Mouse (Mus musculus): Measurements from ENCODE around the gene Dnase1l3. TPM values are rescaled to one million over a fixed set of nuclear protein-coding genes. Genes with fewer than 3 reads are reported as not detected.
A peak's percentile ranks its signal among the peaks of the same experiment; 100 is the strongest.

Dnase1l3 gene
- polyA plus RNA-seq, 1 experiment = not detected

GRCm38 (mm10) chr14:7923635-7924034 is 70.7 kb downstream of the Dnase1l3 start:
- TF ChIP-seq FLI1 (IDR thresholded peaks at IDR 0.05; ENCODE audit: low read length) (no peak), GATA1 (IDR thresholded peaks at IDR 0.05; ENCODE audit: borderline replicate concordance, low read length) (no peak)
- Histone ChIP-seq H3K36me3 (replicated peaks; ENCODE audit: low read length) (peaks cover 22% of the 10 kb centered on the region), H3K9me3 (peaks cover 5% of the 10 kb centered on the region), H3K4me3 (replicated peaks) (no peak overlapping the region), H3K27me3 (replicated peaks) (no peaks in the 10 kb centered on the region), H3K4me1 (peaks cover 30% of the 10 kb centered on the region)

GRCm38 (mm10) chr14:7921459-7921858 is 72.9 kb downstream of the Dnase1l3 start:
- peaks cover 18% of the 10 kb centered on the region for H3K36me3 ChIP-seq (replicated peaks; ENCODE audit: low read length)
- peaks cover 36% of the 10 kb centered on the region for H3K4me1 ChIP-seq

DNA sequence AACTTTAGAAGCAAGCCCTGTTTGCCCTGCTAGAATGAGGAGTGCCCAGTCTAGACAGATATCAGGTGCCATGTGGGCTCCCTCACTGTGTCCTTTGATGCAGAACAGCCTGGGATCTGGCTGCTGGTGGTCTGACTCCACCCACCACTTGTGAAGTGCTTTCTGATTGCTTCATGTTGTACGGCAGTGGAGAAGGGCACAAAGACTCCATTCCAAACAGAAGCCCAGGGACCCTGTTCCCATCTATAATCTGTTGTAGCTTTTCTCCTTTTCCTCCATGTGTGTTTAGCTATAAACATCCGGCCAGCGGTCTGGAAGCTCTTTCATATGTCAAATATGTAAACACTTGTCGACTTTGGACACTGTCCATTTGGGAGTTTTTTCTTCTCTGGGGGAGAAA is 74.5 kb downstream of the Dnase1l3 start:
- Histone ChIP-seq H3K36me3 (replicated peaks; ENCODE audit: low read length) (peaks cover 20% of the 10 kb centered on the region), H3K9me3 (peaks cover 5% of the 10 kb centered on the region), H3K27me3 (replicated peaks) (no peaks in the 10 kb centered on the region), H3K4me3 (replicated peaks) (no peak overlapping the region), H3K4me1 (peaks cover 41% of the 10 kb centered on the region)
- TF ChIP-seq FLI1 (IDR thresholded peaks at IDR 0.05; ENCODE audit: low read length) (no peak), GATA1 (IDR thresholded peaks at IDR 0.05; ENCODE audit: borderline replicate concordance, low read length) (no peak)

More at GRCm38 (mm10) chr14:7921459-7921858, 72.9 kb downstream of the Dnase1l3 start:
- H3K27me3 ChIP-seq (replicated peaks) = no peaks in the 10 kb centered on the region
- H3K4me3 ChIP-seq (replicated peaks) = no peak overlapping the region
- H3K9me3 ChIP-seq = peaks cover 5% of the 10 kb centered on the region
- TF ChIP-seq FLI1 (IDR thresholded peaks at IDR 0.05; ENCODE audit: low read length) = no peak
- TF ChIP-seq GATA1 (IDR thresholded peaks at IDR 0.05; ENCODE audit: borderline replicate concordance, low read length) = no peak

GRCm38 (mm10) chr14:7919309-7919708 is 75.1 kb downstream of the Dnase1l3 start:
- Histone ChIP-seq H3K4me1 (peaks cover 43% of the 10 kb centered on the region), H3K9me3 (peaks cover 4% of the 10 kb centered on the region), H3K27me3 (replicated peaks) (no peaks in the 10 kb centered on the region), H3K36me3 (replicated peaks; ENCODE audit: low read length) (peaks cover 19% of the 10 kb centered on the region), H3K4me3 (replicated peaks) (no peak overlapping the region)
- TF ChIP-seq FLI1 (IDR thresholded peaks at IDR 0.05; ENCODE audit: low read length) = no peak
- no peak for TF ChIP-seq GATA1 (IDR thresholded peaks at IDR 0.05; ENCODE audit: borderline replicate concordance, low read length)

DNA sequence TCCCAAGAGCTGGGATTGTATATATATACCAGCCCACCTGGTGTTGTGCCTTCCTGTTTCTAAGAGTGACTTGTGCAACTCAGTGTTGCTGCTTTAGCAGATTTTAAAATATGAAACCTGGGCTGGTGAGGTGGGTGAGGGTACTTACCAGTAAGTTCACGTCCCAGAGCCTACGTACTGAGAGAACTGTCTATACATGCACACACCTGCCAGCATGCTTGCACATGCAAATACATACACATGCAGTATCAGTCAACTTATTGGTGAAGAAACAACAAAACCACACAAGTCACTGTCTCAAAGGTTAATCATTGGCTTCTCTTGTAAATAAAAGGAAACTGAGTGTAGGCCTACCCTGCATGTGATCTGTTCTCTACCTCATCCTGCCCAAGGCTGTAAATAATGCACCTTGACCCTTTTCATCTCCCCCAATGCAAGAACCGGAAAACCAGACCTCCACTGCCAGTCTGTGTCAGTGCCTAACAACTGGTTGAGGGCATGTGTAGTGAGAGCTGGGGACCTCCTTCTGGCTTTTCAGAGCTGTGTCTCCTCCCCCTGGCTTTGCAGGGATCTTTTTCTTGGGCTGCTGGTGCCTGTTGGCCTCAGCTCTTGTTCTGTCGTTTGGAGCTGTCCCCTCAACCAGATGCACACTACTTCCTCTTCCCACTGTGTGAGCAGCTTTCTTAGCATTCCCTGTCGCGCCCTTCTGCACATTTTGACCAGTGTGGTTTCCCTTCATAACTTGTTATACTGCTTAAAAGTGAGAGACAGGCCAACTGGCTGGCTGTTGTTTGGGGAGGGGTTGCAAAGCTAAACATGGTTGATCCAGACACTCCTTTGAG is 76.0 kb downstream of the Dnase1l3 start:
- no peak for TF ChIP-seq FLI1 (IDR thresholded peaks at IDR 0.05; ENCODE audit: low read length)
- no peak for TF ChIP-seq GATA1 (IDR thresholded peaks at IDR 0.05; ENCODE audit: borderline replicate concordance, low read length)
- Histone ChIP-seq H3K4me1 (peaks cover 43% of the 10 kb centered on the region), H3K9me3 (no peaks in the 10 kb centered on the region), H3K36me3 (replicated peaks; ENCODE audit: low read length) (peaks cover 15% of the 10 kb centered on the region), H3K4me3 (replicated peaks) (peak overlapping the region; percentile 36), H3K27me3 (replicated peaks) (no peaks in the 10 kb centered on the region)

Other genes with a start within 250 kb of the Dnase1l3 start
- gene Gm26661, start 203.0 kb downstream of the Dnase1l3 start, polyA plus RNA-seq (2012; ENCODE audit: insufficient read depth, low replicate concordance) = not detected in 2 replicates
- 0.17 and 4.2 TPM in 2 replicates for gene Flnb, start 176.6 kb downstream of the Dnase1l3 start, polyA plus RNA-seq (2012; ENCODE audit: insufficient read depth, low replicate concordance)
- gene Gm45521, start 37.3 kb downstream of the Dnase1l3 start, polyA plus RNA-seq (2012; ENCODE audit: insufficient read depth, low replicate concordance) = not detected in 2 replicates
- not detected in 2 replicates for gene Abhd6, start 8.3 kb upstream of the Dnase1l3 start, polyA plus RNA-seq (2012; ENCODE audit: insufficient read depth, low replicate concordance)
- 1.2 TPM in 1 of 2 replicates, not detected in the other for gene Rpp14, start 85.8 kb upstream of the Dnase1l3 start, polyA plus RNA-seq (2012; ENCODE audit: insufficient read depth, low replicate concordance)
- 3.5 and 7.4 TPM in 2 replicates for gene Pxk, start 103.6 kb upstream of the Dnase1l3 start, polyA plus RNA-seq (2012; ENCODE audit: insufficient read depth, low replicate concordance)
- 47.0 TPM in 1 of 2 replicates, not detected in the other for gene Pdhb, start 178.5 kb upstream of the Dnase1l3 start, polyA plus RNA-seq (2012; ENCODE audit: insufficient read depth, low replicate concordance)
- gene Kctd6, start 219.6 kb upstream of the Dnase1l3 start, polyA plus RNA-seq (2012; ENCODE audit: insufficient read depth, low replicate concordance) = 0.16 TPM in 1 of 2 replicates, not detected in the other

Data from megakaryocyte, embryonic 14.5 days (primary cell).